Mouse (Mus musculus) embryonic facial prominence, embryonic 11.5 days (tissue): ENCODE measurements at regions not wholly inside any gene's neighbourhood (a gene's known extent, or its start where the extent isn't known, plus 50 kb on each side); places are given as distances from the start of the nearest gene placed in this dataset.

Source experiments
- ATAC-seq: fragments of 200-750 bp; cut with Nextera tagmentation; replicated peaks from 2 replicates; pipeline ENCODE4 v1.8.0; 2017; ENCODE audit warnings: low read depth; ENCODE audit not compliant: insufficient number of reproducible peaks, low FRiP score, low TSS enrichment
- DNase-seq: peaks from one replicate; pipeline ENCODE4 v3.0.0-alpha.2; 2015; ENCODE audit warnings: low spot score
- H3K27ac ChIP-seq: fragments of 300-500 bp; sonication (generic); replicated peaks from 2 replicates; pipeline ENCODE4 v1.5.1; 2014; ENCODE audit warnings: mild to moderate bottlenecking, low read depth, low read length, control low read depth
- H3K27me3 ChIP-seq: fragments of 300-500 bp; sonication (generic); 2 replicates; pipeline ENCODE4 v1.6.1; 2014; ENCODE audit warnings: mild to moderate bottlenecking, low read length, moderate library complexity, mixed read lengths; ENCODE audit not compliant: control insufficient read depth, insufficient read depth
- H3K36me3 ChIP-seq: fragments of 300-500 bp; sonication (generic); replicated peaks from 2 replicates; pipeline ENCODE4 v1.6.1; 2014; ENCODE audit warnings: low read depth, mild to moderate bottlenecking, low read length, moderate library complexity, mixed read lengths; ENCODE audit not compliant: control insufficient read depth, insufficient read depth
- H3K4me1 ChIP-seq: fragments of 300-500 bp; sonication (generic); 2 replicates; pipeline ENCODE4 v1.6.1; 2014; ENCODE audit warnings: low read length, mixed read lengths; ENCODE audit not compliant: control insufficient read depth, insufficient read depth
- H3K4me2 ChIP-seq: fragments of 300-500 bp; sonication (generic); 2 replicates; pipeline ENCODE4 v1.6.1; 2014; ENCODE audit warnings: low read depth, mild to moderate bottlenecking, control low read depth, low read length, moderate library complexity
- H3K4me3 ChIP-seq: fragments of 300-500 bp; sonication (generic); 2 replicates; pipeline ENCODE4 v1.5.1; 2014; ENCODE audit warnings: low read depth, low read length, control low read depth
- H3K9ac ChIP-seq: fragments of 300-500 bp; sonication (generic); replicated peaks from 2 replicates; pipeline ENCODE4 v1.6.1; 2014; ENCODE audit warnings: mild to moderate bottlenecking, control low read depth, low read length
- H3K9me3 ChIP-seq: fragments of 300-500 bp; sonication (generic); replicated peaks from 2 replicates; pipeline ENCODE4 v1.6.1; 2016; ENCODE audit warnings: mild to moderate bottlenecking, low read length, inconsistent platforms, mixed read lengths; ENCODE audit not compliant: control insufficient read depth
- WGBS: fragments of 180-500 bp; shearing (Covaris S2); extraction: QIAGEN DNeasy Blood & Tissue Kit; methylation state at CpG from one replicate; pipeline ENCODE4 v1.1.7; 2014; 5-methylcytosine and 5-hydroxymethylcytosine counted together

DNA sequence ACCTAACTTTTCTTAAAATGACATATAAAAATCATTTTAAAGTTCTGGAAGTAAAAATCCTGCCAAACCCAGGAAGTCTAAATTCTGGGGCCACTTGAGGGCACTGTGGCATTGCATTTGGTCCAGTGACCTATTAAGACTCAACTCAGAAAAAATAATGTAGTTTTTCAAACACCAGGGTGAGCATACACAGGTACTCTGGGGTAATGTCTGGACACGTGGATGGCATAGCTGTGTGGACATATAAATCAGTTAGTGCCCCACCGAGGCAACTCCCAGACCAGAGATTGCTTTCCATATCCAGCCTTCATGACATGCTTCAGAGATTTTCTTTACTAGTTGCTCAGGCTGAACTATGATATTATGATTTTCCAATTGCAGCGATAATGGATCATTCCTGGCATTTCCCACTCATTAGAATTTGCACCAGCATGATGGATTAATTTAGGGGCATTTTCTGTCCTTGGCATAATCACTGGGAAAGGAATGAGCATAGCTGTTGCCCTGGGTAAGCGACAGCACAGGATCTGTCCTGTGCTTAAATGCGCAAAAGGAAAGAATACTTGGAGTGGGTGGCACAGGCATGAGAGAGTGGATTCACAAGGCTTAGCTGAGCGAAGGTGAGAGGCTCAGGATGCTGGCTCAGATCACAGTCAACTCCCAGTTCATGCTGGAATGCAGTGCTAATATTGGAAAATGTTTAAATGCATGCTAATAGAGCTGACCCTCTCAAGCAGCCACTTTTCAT lies 1526.6 kb upstream of the Cdh8 start:
- no peak overlapping the region for H3K4me3 ChIP-seq
- DNase-seq, result peak; percentile 26
- no peak for ATAC-seq
- H3K27me3 ChIP-seq, result no peaks in the 10 kb centered on the region
- H3K4me1 ChIP-seq, result no peaks in the 10 kb centered on the region
- no peak overlapping the region for H3K27ac ChIP-seq
- H3K9me3 ChIP-seq, result no peaks in the 10 kb centered on the region
- H3K36me3 ChIP-seq, result no peaks in the 10 kb centered on the region
- 69% methylated on average over 6 of the region's 6 CpGs for WGBS
- H3K4me2 ChIP-seq, result no peak overlapping the region
- H3K9ac ChIP-seq, result no peak overlapping the region

DNA sequence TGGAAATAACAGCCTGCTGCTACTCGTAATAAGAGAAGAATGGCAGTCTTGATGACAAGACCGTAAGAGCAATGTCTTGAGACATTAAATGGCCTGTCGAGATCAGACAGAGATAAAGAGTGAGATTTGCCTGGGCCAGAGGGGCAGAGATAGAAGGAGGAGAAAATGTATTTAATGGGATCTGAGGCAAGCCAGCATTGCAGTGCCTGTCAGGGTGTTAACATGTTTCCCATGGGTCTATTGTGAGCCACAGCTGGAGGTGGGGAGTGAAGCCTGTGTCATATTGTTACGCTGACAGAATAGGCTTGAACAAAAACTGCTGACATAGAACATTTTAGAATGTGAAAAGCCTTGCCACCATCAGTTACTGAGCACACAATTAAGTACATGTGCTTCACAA lies 1523.3 kb upstream of the Cdh8 start:
- no peaks in the 10 kb centered on the region for H3K36me3 ChIP-seq
- ATAC-seq, result peak; percentile 86; the same call in 1 of the 2 replicates
- H3K27me3 ChIP-seq, result no peaks in the 10 kb centered on the region
- no peak overlapping the region for H3K4me3 ChIP-seq
- DNase-seq, result peak; percentile 36
- no peak overlapping the region for H3K27ac ChIP-seq
- H3K9me3 ChIP-seq, result no peaks in the 10 kb centered on the region
- H3K4me1 ChIP-seq, result no peaks in the 10 kb centered on the region
- 40% methylated on average over 4 of the region's 4 CpGs for WGBS
- H3K9ac ChIP-seq, result no peak overlapping the region
- H3K4me2 ChIP-seq, result no peak overlapping the region

DNA sequence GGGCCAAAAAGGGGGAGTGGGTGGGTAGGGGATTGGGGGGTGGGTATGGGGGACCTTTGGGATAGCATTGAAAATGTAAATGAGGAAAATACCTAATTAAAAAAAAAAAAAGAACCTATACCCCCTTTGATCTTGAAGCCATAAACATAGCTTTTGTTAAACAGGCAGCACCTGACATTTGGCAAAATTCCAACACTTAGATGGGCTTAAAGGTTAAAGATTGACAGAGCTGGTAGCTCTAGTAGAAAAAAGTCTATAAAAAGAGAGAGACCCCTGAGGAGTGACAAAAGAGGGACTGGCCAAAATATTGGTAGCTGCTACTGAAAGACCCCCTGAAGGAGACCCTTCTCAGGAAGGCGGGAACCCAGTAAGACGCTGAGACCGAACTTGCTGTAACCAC lies 1474.0 kb upstream of the Cdh8 start:
- Histone ChIP-seq H3K9ac (no peak overlapping the region), H3K36me3 (no peaks in the 10 kb centered on the region), H3K9me3 (no peaks in the 10 kb centered on the region), H3K4me1 (no peaks in the 10 kb centered on the region), H3K4me3 (no peak overlapping the region), H3K27me3 (no peaks in the 10 kb centered on the region), H3K27ac (no peak overlapping the region), H3K4me2 (no peak overlapping the region)
- no peak for DNase-seq
- 75% methylated on average over 3 of the region's 3 CpGs for WGBS
- no peak for ATAC-seq

- Histone ChIP-seq H3K9ac (no peak overlapping the region), H3K4me3 (no peak overlapping the region), H3K4me1 (no peaks in the 10 kb centered on the region), H3K9me3 (no peaks in the 10 kb centered on the region), H3K27me3 (no peaks in the 10 kb centered on the region), H3K4me2 (no peak overlapping the region), H3K36me3 (no peaks in the 10 kb centered on the region), H3K27ac (no peak overlapping the region)
- DNase-seq, result no peak
- ATAC-seq, result no peak
- WGBS, result 72% methylated on average over 6 of the region's 6 CpGs
Observed at GRCm38 (mm10) chr8:100865624-100866023, 1449.4 kb upstream of the Cdh8 start.

DNA sequence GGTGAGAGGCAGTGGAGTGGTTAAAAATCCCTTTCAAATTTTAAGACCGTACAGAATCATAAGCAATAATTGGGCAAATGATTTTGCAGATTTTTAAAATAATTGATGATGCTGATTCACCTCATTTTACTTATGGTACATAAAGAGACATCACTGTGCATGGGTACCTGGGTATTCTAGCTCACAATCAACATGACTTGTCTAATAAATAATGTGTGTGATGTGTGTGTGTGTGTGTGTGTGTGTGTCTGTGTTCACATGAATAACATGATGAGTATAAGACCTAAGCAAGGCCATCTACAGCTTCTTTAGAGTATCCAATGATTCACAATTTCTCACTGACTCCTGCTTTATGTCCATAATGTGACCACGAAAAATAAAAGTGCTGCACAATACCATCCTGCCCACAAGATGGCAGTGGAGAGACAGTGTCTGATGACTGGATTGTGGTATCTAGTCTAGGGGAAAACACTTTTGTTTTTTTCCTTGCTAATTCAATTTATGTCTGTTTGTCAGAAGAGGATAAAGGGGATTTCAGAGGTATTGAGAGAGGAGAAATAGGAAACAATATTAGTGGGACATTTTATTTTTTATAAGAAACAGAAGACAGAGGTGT lies 1434.7 kb upstream of the Cdh8 start:
- ATAC-seq (no peak), DNase-seq (peak; percentile 82)
- H3K27ac ChIP-seq, result no peak overlapping the region
- H3K4me2 ChIP-seq, result no peak overlapping the region
- WGBS, result 47% methylated on average over 2 of the region's 2 CpGs
- no peak overlapping the region for H3K9ac ChIP-seq
- H3K4me1 ChIP-seq, result no peaks in the 10 kb centered on the region
- H3K4me3 ChIP-seq, result no peak overlapping the region
- no peaks in the 10 kb centered on the region for H3K27me3 ChIP-seq
- H3K36me3 ChIP-seq, result no peaks in the 10 kb centered on the region
- no peaks in the 10 kb centered on the region for H3K9me3 ChIP-seq
